Comparison of ENCODE assay signal across 14 mouse cellular contexts in genomic region chr5:43441306-43441705, GRCm38 (mm10).
DNase-seq lines count a peak whose midpoint lies in the region; ATAC-seq lines count a peak whose summit lies in the region.
"Had no signal": no experiment of that assay in that cellular context is flagged by ENCODE, and none has a peak within 500 bp of the region (broad histone marks: within the 10 kb centered on the region; RNA-seq: fewer than 3 reads in every experiment).

No protein-coding gene starts in this region.

- no peaks in the 10 kb centered on the region for H3K4me1 ChIP-seq in heart, embryonic 12.5 days (replicated peaks)
- H3K4me1 ChIP-seq: liver, embryonic 12.5 days; megakaryocyte, embryonic 14.5 days had no signal

- no peak for ATAC-seq in heart, embryonic 12.5 days (ENCODE audit: insufficient number of reproducible peaks, low FRiP score)
- ATAC-seq: liver, embryonic 12.5 days had no signal

- no peak overlapping the region for H3K9ac ChIP-seq in heart, embryonic 12.5 days
- H3K9ac ChIP-seq: hindbrain, embryonic 14.5 days; liver, embryonic 12.5 days had no signal

- H3K9me3 ChIP-seq in heart, embryonic 12.5 days (replicated peaks), result no peaks in the 10 kb centered on the region
- H3K9me3 ChIP-seq: liver, embryonic 12.5 days; megakaryocyte, embryonic 14.5 days had no signal

- DNase-seq in heart, adult 11 months, result peak; percentile 98
- peak; percentile 3 for DNase-seq in NIH3T3 (ENCODE audit: low read depth)
- peak; percentile 43 to 54 for DNase-seq in heart, postnatal 10 days
- peak; percentile 65 for DNase-seq in kidney, postnatal 36 days
- DNase-seq in left cerebral cortex, postnatal 25 days (ENCODE audit: low spot score in 2 of 2), result no peak
- no peak for DNase-seq in adrenal gland, postnatal 25 days
- no peak for DNase-seq in embryo, embryonic 10.5 days (ENCODE audit: low spot score)
- DNase-seq: cerebellum, adult 18-20 months; right cerebral cortex, postnatal 25 days; thymus, postnatal 25 days had no signal

- no peak overlapping the region for H3K4me2 ChIP-seq in heart, embryonic 12.5 days
- H3K4me2 ChIP-seq: hindbrain, embryonic 14.5 days; liver, embryonic 12.5 days had no signal

- no peaks in the 10 kb centered on the region for H3K36me3 ChIP-seq in heart, embryonic 12.5 days
- H3K36me3 ChIP-seq: liver, embryonic 12.5 days had no signal

- no peak overlapping the region for H3K4me3 ChIP-seq in heart, embryonic 12.5 days
- H3K4me3 ChIP-seq: liver, embryonic 12.5 days; megakaryocyte, embryonic 14.5 days had no signal

- H3K27ac ChIP-seq in heart, embryonic 12.5 days (ENCODE audit: poor library complexity, severe bottlenecking), result no peak overlapping the region
- H3K27ac ChIP-seq: hindbrain, embryonic 14.5 days; liver, embryonic 12.5 days had no signal

- 33% methylated on average over 3 of the region's 3 CpGs for WGBS in heart, embryonic 12.5 days

- intact Hi-C loops in heart, postnatal 10 days (cut with DNase I), result no loop called here
- intact Hi-C loops in left cerebral cortex, postnatal 25 days (cut with DNase I), result no loop called here

- no peaks in the 10 kb centered on the region for H3K27me3 ChIP-seq in heart, embryonic 12.5 days (replicated peaks)
- H3K27me3 ChIP-seq: liver, embryonic 12.5 days; megakaryocyte, embryonic 14.5 days had no signal

Comparison
In these comparisons a context has a peak if more than half of its experiments do, and no peak if none do; other contexts are left out.
1. DNase-seq: peak in heart, adult 11 months (single experiment), NIH3T3 (single experiment), heart, postnatal 10 days (2 of 2) and kidney, postnatal 36 days (2 of 2); none in left cerebral cortex, postnatal 25 days (0 of 2), adrenal gland, postnatal 25 days (single experiment) and embryo, embryonic 10.5 days (single experiment).